Mouse (Mus musculus): ENCODE measurements around the gene Tmprss2. TPM values are rescaled to one million over a fixed set of nuclear protein-coding genes. Genes with fewer than 3 reads are reported as not detected.

The Tmprss2 gene
- polyA plus RNA-seq (2011; ENCODE audit: insufficient read depth, insufficient read length, low read depth, missing spikeins), result 11.5 and 12.3 TPM in 2 replicates

GRCm38 (mm10) chr16:97610939-97611338 lies at the start of gene Tmprss2:
Tmprss2 (minus strand) TSS chr16:97611195.
- Histone ChIP-seq H3K27me3 (ENCODE audit: control insufficient read depth, insufficient read depth, low read length, poor library complexity, severe bottlenecking) (no peaks in the 10 kb centered on the region), H3K4me1 (ENCODE audit: control insufficient read depth, insufficient read depth, low read length) (no peaks in the 10 kb centered on the region), H3K27ac (ENCODE audit: insufficient read depth, low read length) (no peak within 1 kb of the TSS), H3K9ac (ENCODE audit: low read depth, poor library complexity, severe bottlenecking) (peak within 1 kb of the TSS; percentile 46), H3K4me3 (ENCODE audit: low read depth, low read length) (peak within 1 kb of the TSS; percentile 55), H3K36me3 (ENCODE audit: control insufficient read depth, insufficient read depth, low read length, poor library complexity, severe bottlenecking) (no peaks in the 10 kb centered on the region), H3K9me3 (replicated peaks; ENCODE audit: control insufficient read depth, insufficient read depth, low read length, poor library complexity, severe bottlenecking) (no peaks in the 10 kb centered on the region)
- no peak for TF ChIP-seq POLR2A (IDR thresholded peaks at IDR 0.05; ENCODE audit: insufficient read depth, low read length)
- no peak for TF ChIP-seq EP300 (IDR thresholded peaks at IDR 0.05; ENCODE audit: insufficient read depth, low read depth, low read length)
- TF ChIP-seq CTCF (IDR thresholded peaks at IDR 0.05; ENCODE audit: low read depth, low read length), result no peak

DNA sequence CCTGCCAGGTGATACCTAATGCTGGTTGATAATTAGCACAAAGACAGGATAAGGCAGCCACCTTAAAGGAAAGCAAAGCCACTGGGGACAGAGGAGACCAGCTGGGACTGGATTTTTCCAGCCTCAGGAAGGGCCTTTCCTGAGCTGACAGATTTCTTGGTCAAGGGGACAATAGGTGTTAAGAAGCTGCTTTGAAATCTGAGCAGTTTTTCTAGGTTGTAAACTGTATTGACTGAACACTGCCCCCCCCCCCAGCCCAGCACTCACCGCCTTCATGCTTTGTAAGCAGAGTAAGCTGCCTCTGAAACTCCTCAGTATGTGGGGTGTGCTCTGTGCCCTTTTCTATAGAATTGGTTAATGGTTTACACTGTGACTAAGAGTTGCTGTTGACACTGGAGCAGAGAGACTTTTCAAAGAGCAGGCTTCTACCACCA lies 48.2 kb upstream of the Tmprss2 start:
- H3K9ac ChIP-seq (ENCODE audit: low read depth, poor library complexity, severe bottlenecking), result no peak overlapping the region
- no peaks in the 10 kb centered on the region for H3K36me3 ChIP-seq (ENCODE audit: control insufficient read depth, insufficient read depth, low read length, poor library complexity, severe bottlenecking)
- no peak overlapping the region for H3K4me3 ChIP-seq (ENCODE audit: low read depth, low read length)
- H3K9me3 ChIP-seq (replicated peaks; ENCODE audit: control insufficient read depth, insufficient read depth, low read length, poor library complexity, severe bottlenecking), result no peaks in the 10 kb centered on the region
- H3K27me3 ChIP-seq (ENCODE audit: control insufficient read depth, insufficient read depth, low read length, poor library complexity, severe bottlenecking), result no peaks in the 10 kb centered on the region
- TF ChIP-seq POLR2A (IDR thresholded peaks at IDR 0.05; ENCODE audit: insufficient read depth, low read length) (no peak), EP300 (IDR thresholded peaks at IDR 0.05; ENCODE audit: insufficient read depth, low read depth, low read length) (peak; percentile 68)
- H3K4me1 ChIP-seq (ENCODE audit: control insufficient read depth, insufficient read depth, low read length), result peaks cover 2% of the 10 kb centered on the region
- no peak overlapping the region for H3K27ac ChIP-seq (ENCODE audit: insufficient read depth, low read length)

GRCm38 (mm10) chr16:97658481-97658880 lies 47.5 kb upstream of the Tmprss2 start:
- Histone ChIP-seq H3K36me3 (ENCODE audit: control insufficient read depth, insufficient read depth, low read length, poor library complexity, severe bottlenecking) (no peaks in the 10 kb centered on the region), H3K27me3 (ENCODE audit: control insufficient read depth, insufficient read depth, low read length, poor library complexity, severe bottlenecking) (no peaks in the 10 kb centered on the region), H3K9ac (ENCODE audit: low read depth, poor library complexity, severe bottlenecking) (no peak overlapping the region), H3K9me3 (replicated peaks; ENCODE audit: control insufficient read depth, insufficient read depth, low read length, poor library complexity, severe bottlenecking) (no peaks in the 10 kb centered on the region), H3K4me3 (ENCODE audit: low read depth, low read length) (no peak overlapping the region), H3K27ac (ENCODE audit: insufficient read depth, low read length) (no peak overlapping the region), H3K4me1 (ENCODE audit: control insufficient read depth, insufficient read depth, low read length) (peaks cover 2% of the 10 kb centered on the region)
- TF ChIP-seq POLR2A (IDR thresholded peaks at IDR 0.05; ENCODE audit: insufficient read depth, low read length) (no peak), EP300 (IDR thresholded peaks at IDR 0.05; ENCODE audit: insufficient read depth, low read depth, low read length) (no peak), CTCF (IDR thresholded peaks at IDR 0.05; ENCODE audit: low read depth, low read length) (no peak)

GRCm38 (mm10) chr16:97655800-97656199 lies 44.8 kb upstream of the Tmprss2 start:
- no peak for TF ChIP-seq POLR2A (IDR thresholded peaks at IDR 0.05; ENCODE audit: insufficient read depth, low read length)
- TF ChIP-seq CTCF (IDR thresholded peaks at IDR 0.05; ENCODE audit: low read depth, low read length), result no peak
- no peak for TF ChIP-seq EP300 (IDR thresholded peaks at IDR 0.05; ENCODE audit: insufficient read depth, low read depth, low read length)
- Histone ChIP-seq H3K27me3 (ENCODE audit: control insufficient read depth, insufficient read depth, low read length, poor library complexity, severe bottlenecking) (no peaks in the 10 kb centered on the region), H3K9me3 (replicated peaks; ENCODE audit: control insufficient read depth, insufficient read depth, low read length, poor library complexity, severe bottlenecking) (no peaks in the 10 kb centered on the region), H3K4me1 (ENCODE audit: control insufficient read depth, insufficient read depth, low read length) (no peaks in the 10 kb centered on the region), H3K27ac (ENCODE audit: insufficient read depth, low read length) (no peak overlapping the region), H3K36me3 (ENCODE audit: control insufficient read depth, insufficient read depth, low read length, poor library complexity, severe bottlenecking) (no peaks in the 10 kb centered on the region), H3K4me3 (ENCODE audit: low read depth, low read length) (no peak overlapping the region), H3K9ac (ENCODE audit: low read depth, poor library complexity, severe bottlenecking) (no peak overlapping the region)

- no peaks in the 10 kb centered on the region for H3K4me1 ChIP-seq (ENCODE audit: control insufficient read depth, insufficient read depth, low read length)
- no peak overlapping the region for H3K9ac ChIP-seq (ENCODE audit: low read depth, poor library complexity, severe bottlenecking)
- H3K27ac ChIP-seq (ENCODE audit: insufficient read depth, low read length), result no peak overlapping the region
- no peaks in the 10 kb centered on the region for H3K9me3 ChIP-seq (replicated peaks; ENCODE audit: control insufficient read depth, insufficient read depth, low read length, poor library complexity, severe bottlenecking)
- H3K4me3 ChIP-seq (ENCODE audit: low read depth, low read length), result no peak overlapping the region
- TF ChIP-seq EP300 (IDR thresholded peaks at IDR 0.05; ENCODE audit: insufficient read depth, low read depth, low read length) (no peak), POLR2A (IDR thresholded peaks at IDR 0.05; ENCODE audit: insufficient read depth, low read length) (no peak), CTCF (IDR thresholded peaks at IDR 0.05; ENCODE audit: low read depth, low read length) (no peak)
- no peaks in the 10 kb centered on the region for H3K36me3 ChIP-seq (ENCODE audit: control insufficient read depth, insufficient read depth, low read length, poor library complexity, severe bottlenecking)
- H3K27me3 ChIP-seq (ENCODE audit: control insufficient read depth, insufficient read depth, low read length, poor library complexity, severe bottlenecking), result no peaks in the 10 kb centered on the region
These were observed 38.7 kb upstream of the Tmprss2 start for GRCm38 (mm10) chr16:97649522-97650188.

DNA sequence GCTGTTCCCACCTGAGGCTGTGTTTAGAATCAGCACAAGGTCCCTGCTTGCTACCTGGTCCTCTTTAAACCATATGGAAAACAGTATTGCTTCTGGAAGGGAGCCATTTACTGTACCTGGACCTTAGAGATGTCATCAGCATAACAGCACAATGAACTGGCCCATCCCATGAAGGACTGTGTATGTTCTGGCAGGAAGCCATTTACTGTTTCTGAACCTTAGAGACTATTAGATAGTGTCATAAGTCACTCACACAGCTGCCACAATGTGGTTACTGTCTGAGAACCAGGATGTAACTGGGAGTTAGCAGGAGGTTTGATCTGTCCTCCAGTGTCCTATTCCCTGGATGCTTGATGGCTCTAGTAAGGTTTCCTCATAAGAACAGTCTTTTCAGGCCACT lies 33.7 kb upstream of the Tmprss2 start:
- Histone ChIP-seq H3K36me3 (ENCODE audit: control insufficient read depth, insufficient read depth, low read length, poor library complexity, severe bottlenecking) (no peaks in the 10 kb centered on the region), H3K27ac (ENCODE audit: insufficient read depth, low read length) (no peak overlapping the region), H3K27me3 (ENCODE audit: control insufficient read depth, insufficient read depth, low read length, poor library complexity, severe bottlenecking) (no peaks in the 10 kb centered on the region), H3K4me1 (ENCODE audit: control insufficient read depth, insufficient read depth, low read length) (no peaks in the 10 kb centered on the region), H3K9ac (ENCODE audit: low read depth, poor library complexity, severe bottlenecking) (no peak overlapping the region), H3K4me3 (ENCODE audit: low read depth, low read length) (no peak overlapping the region), H3K9me3 (replicated peaks; ENCODE audit: control insufficient read depth, insufficient read depth, low read length, poor library complexity, severe bottlenecking) (no peaks in the 10 kb centered on the region)
- no peak for TF ChIP-seq EP300 (IDR thresholded peaks at IDR 0.05; ENCODE audit: insufficient read depth, low read depth, low read length)
- TF ChIP-seq POLR2A (IDR thresholded peaks at IDR 0.05; ENCODE audit: insufficient read depth, low read length), result no peak
- TF ChIP-seq CTCF (IDR thresholded peaks at IDR 0.05; ENCODE audit: low read depth, low read length), result no peak

All from ES-Bruce4 (cell line).